Mouse (Mus musculus): ENCODE measurements around the gene Cpa1.

Cpa1 gene

GRCm38 (mm10) chr6:30628152-30628551 lies 10.9 kb upstream of the Cpa1 start:
- Histone ChIP-seq H3K36me3 (ENCODE audit: insufficient read depth, low read length) (no peaks in the 10 kb centered on the region), H3K9me3 (ENCODE audit: low read length) (no peaks in the 10 kb centered on the region), H3K4me3 (replicated peaks; ENCODE audit: low read length) (no peak overlapping the region), H3K4me1 (replicated peaks; ENCODE audit: low read depth, low read length) (no peaks in the 10 kb centered on the region), H3K27me3 (ENCODE audit: insufficient read depth, low read length) (peaks cover 9% of the 10 kb centered on the region; the same call in 1 of the 2 replicates)
- TF ChIP-seq NANOG (IDR thresholded peaks at IDR 0.05; ENCODE audit: borderline replicate concordance, low read length): no peak
- no peak for TF ChIP-seq CTCF (conservative IDR thresholded peaks at IDR 0.05; ENCODE audit: low read length)
- no peak for TF ChIP-seq POU5F1 (IDR thresholded peaks at IDR 0.05; ENCODE audit: borderline replicate concordance, low read length)

- H3K36me3 ChIP-seq (ENCODE audit: insufficient read depth, low read length): no peaks in the 10 kb centered on the region
- H3K4me1 ChIP-seq (replicated peaks; ENCODE audit: low read depth, low read length): no peaks in the 10 kb centered on the region
- H3K9me3 ChIP-seq (ENCODE audit: low read length): no peaks in the 10 kb centered on the region
- H3K4me3 ChIP-seq (replicated peaks; ENCODE audit: low read length): no peak overlapping the region
- H3K27me3 ChIP-seq (ENCODE audit: insufficient read depth, low read length): peaks cover 3% of the 10 kb centered on the region; the same call in 1 of the 2 replicates
- TF ChIP-seq POU5F1 (IDR thresholded peaks at IDR 0.05; ENCODE audit: borderline replicate concordance, low read length) (no peak), NANOG (IDR thresholded peaks at IDR 0.05; ENCODE audit: borderline replicate concordance, low read length) (no peak)
These were observed 9.0 kb upstream of the Cpa1 start for GRCm38 (mm10) chr6:30629989-30630388.

- H3K27me3 ChIP-seq (ENCODE audit: insufficient read depth, low read length): peaks cover 7% of the 10 kb centered on the region
These were observed 3.6 kb upstream of the Cpa1 start for GRCm38 (mm10) chr6:30635361-30635862.

GRCm38 (mm10) chr6:30636186-30636842 lies 2.7 kb upstream of the Cpa1 start:
- H3K4me1 ChIP-seq (replicated peaks; ENCODE audit: low read depth, low read length): no peaks in the 10 kb centered on the region
- no peak for TF ChIP-seq NANOG (IDR thresholded peaks at IDR 0.05; ENCODE audit: borderline replicate concordance, low read length)
- TF ChIP-seq CTCF (conservative IDR thresholded peaks at IDR 0.05; ENCODE audit: low read length): no peak
- TF ChIP-seq POU5F1 (IDR thresholded peaks at IDR 0.05; ENCODE audit: borderline replicate concordance, low read length): no peak
- H3K36me3 ChIP-seq (ENCODE audit: insufficient read depth, low read length): no peaks in the 10 kb centered on the region
- no peak overlapping the region for H3K4me3 ChIP-seq (replicated peaks; ENCODE audit: low read length)
- H3K9me3 ChIP-seq (ENCODE audit: low read length): no peaks in the 10 kb centered on the region
- H3K27me3 ChIP-seq (ENCODE audit: insufficient read depth, low read length): peaks cover 10% of the 10 kb centered on the region

More at GRCm38 (mm10) chr6:30635361-30635862, 3.6 kb upstream of the Cpa1 start:
- H3K4me1 ChIP-seq (replicated peaks; ENCODE audit: low read depth, low read length): no peaks in the 10 kb centered on the region
- H3K9me3 ChIP-seq (ENCODE audit: low read length): no peaks in the 10 kb centered on the region
- H3K4me3 ChIP-seq (replicated peaks; ENCODE audit: low read length): no peak overlapping the region
- no peak for TF ChIP-seq POU5F1 (IDR thresholded peaks at IDR 0.05; ENCODE audit: borderline replicate concordance, low read length)
- TF ChIP-seq NANOG (IDR thresholded peaks at IDR 0.05; ENCODE audit: borderline replicate concordance, low read length): no peak
- TF ChIP-seq CTCF (conservative IDR thresholded peaks at IDR 0.05; ENCODE audit: low read length): no peak
- H3K36me3 ChIP-seq (ENCODE audit: insufficient read depth, low read length): no peaks in the 10 kb centered on the region

- H3K27me3 ChIP-seq (ENCODE audit: insufficient read depth, low read length): peaks cover 20% of the 10 kb centered on the region
- no peak for TF ChIP-seq POU5F1 (IDR thresholded peaks at IDR 0.05; ENCODE audit: borderline replicate concordance, low read length)
- no peak for TF ChIP-seq CTCF (conservative IDR thresholded peaks at IDR 0.05; ENCODE audit: low read length)
- no peak for TF ChIP-seq NANOG (IDR thresholded peaks at IDR 0.05; ENCODE audit: borderline replicate concordance, low read length)
- no peaks in the 10 kb centered on the region for H3K36me3 ChIP-seq (ENCODE audit: insufficient read depth, low read length)
- no peaks in the 10 kb centered on the region for H3K4me1 ChIP-seq (replicated peaks; ENCODE audit: low read depth, low read length)
- H3K4me3 ChIP-seq (replicated peaks; ENCODE audit: low read length): no peak overlapping the region
- H3K9me3 ChIP-seq (ENCODE audit: low read length): no peaks in the 10 kb centered on the region
These were observed 4.9 kb downstream of the Cpa1 start for GRCm38 (mm10) chr6:30643694-30644460.

GRCm38 (mm10) chr6:30644462-30644861 lies 5.4 kb downstream of the Cpa1 start:
- Histone ChIP-seq H3K4me3 (replicated peaks; ENCODE audit: low read length) (no peak overlapping the region), H3K36me3 (ENCODE audit: insufficient read depth, low read length) (no peaks in the 10 kb centered on the region), H3K27me3 (ENCODE audit: insufficient read depth, low read length) (peaks cover 20% of the 10 kb centered on the region), H3K4me1 (replicated peaks; ENCODE audit: low read depth, low read length) (no peaks in the 10 kb centered on the region), H3K9me3 (ENCODE audit: low read length) (no peaks in the 10 kb centered on the region)
- TF ChIP-seq NANOG (IDR thresholded peaks at IDR 0.05; ENCODE audit: borderline replicate concordance, low read length) (no peak), POU5F1 (IDR thresholded peaks at IDR 0.05; ENCODE audit: borderline replicate concordance, low read length) (no peak), CTCF (conservative IDR thresholded peaks at IDR 0.05; ENCODE audit: low read length) (no peak)

GRCm38 (mm10) chr6:30645379-30645778 lies 6.4 kb downstream of the Cpa1 start:
- TF ChIP-seq POU5F1 (IDR thresholded peaks at IDR 0.05; ENCODE audit: borderline replicate concordance, low read length): no peak
- TF ChIP-seq CTCF (conservative IDR thresholded peaks at IDR 0.05; ENCODE audit: low read length): no peak
- no peak for TF ChIP-seq NANOG (IDR thresholded peaks at IDR 0.05; ENCODE audit: borderline replicate concordance, low read length)

GRCm38 (mm10) chr6:30649651-30650296 lies 10.8 kb downstream of the Cpa1 start:
- no peak for TF ChIP-seq POU5F1 (IDR thresholded peaks at IDR 0.05; ENCODE audit: borderline replicate concordance, low read length)
- no peak for TF ChIP-seq CTCF (conservative IDR thresholded peaks at IDR 0.05; ENCODE audit: low read length)
- no peak for TF ChIP-seq NANOG (IDR thresholded peaks at IDR 0.05; ENCODE audit: borderline replicate concordance, low read length)
- Histone ChIP-seq H3K36me3 (ENCODE audit: insufficient read depth, low read length) (no peaks in the 10 kb centered on the region), H3K27me3 (ENCODE audit: insufficient read depth, low read length) (peaks cover 7% of the 10 kb centered on the region), H3K4me3 (replicated peaks; ENCODE audit: low read length) (no peak overlapping the region), H3K9me3 (ENCODE audit: low read length) (no peaks in the 10 kb centered on the region), H3K4me1 (replicated peaks; ENCODE audit: low read depth, low read length) (no peaks in the 10 kb centered on the region)

More at GRCm38 (mm10) chr6:30645379-30645778, 6.4 kb downstream of the Cpa1 start:
- no peaks in the 10 kb centered on the region for H3K36me3 ChIP-seq (ENCODE audit: insufficient read depth, low read length)
- peaks cover 13% of the 10 kb centered on the region for H3K27me3 ChIP-seq (ENCODE audit: insufficient read depth, low read length)
- no peaks in the 10 kb centered on the region for H3K9me3 ChIP-seq (ENCODE audit: low read length)
- H3K4me1 ChIP-seq (replicated peaks; ENCODE audit: low read depth, low read length): no peaks in the 10 kb centered on the region
- H3K4me3 ChIP-seq (replicated peaks; ENCODE audit: low read length): no peak overlapping the region

All from E14TG2a.4 (cell line).